Mouse (Mus musculus): Measurements from ENCODE around the gene Tbc1d10b. TPM values are rescaled to one million over a fixed set of nuclear protein-coding genes. Genes with fewer than 3 reads are reported as not detected.
"Not testable (repeated sequence)": the region's sequence is repeated elsewhere in the genome, so short reads cannot be mapped to it uniquely, and the experiment has no call there.

Tbc1d10b gene
- polyA plus RNA-seq, 1 experiment from 2014 or later = 27.3 TPM

- no peak overlapping the region for H3K4me3 ChIP-seq
- no peaks in the 10 kb centered on the region for H3K9me3 ChIP-seq
- 0 out of 2 replicates have a peak, but pooled peaks cover 2% of the 10 kb centered on the region for H3K4me1 ChIP-seq
- H3K27ac ChIP-seq = no peak overlapping the region
- no peak for DNase-seq (ENCODE audit: extremely low spot score, low spot score)
- H3K27me3 ChIP-seq (ENCODE audit: poor library complexity, severe bottlenecking) = no peaks in the 10 kb centered on the region
- WGBS = 89% methylated on average over 17 of the region's 17 CpGs
- peaks cover 34% of the 10 kb centered on the region for H3K36me3 ChIP-seq (replicated peaks)
These were observed 19.7 kb downstream of the Tbc1d10b start for GRCm38 (mm10) chr7:127188305-127189276.

GRCm38 (mm10) chr7:127187351-127187750, 20.9 kb downstream of the Tbc1d10b start:
- H3K27me3 ChIP-seq (ENCODE audit: poor library complexity, severe bottlenecking) = no peaks in the 10 kb centered on the region
- H3K4me1 ChIP-seq = no peaks in the 10 kb centered on the region
- no peak for DNase-seq (ENCODE audit: extremely low spot score, low spot score)
- no peak overlapping the region for H3K4me3 ChIP-seq
- no peaks in the 10 kb centered on the region for H3K9me3 ChIP-seq
- peaks cover 21% of the 10 kb centered on the region for H3K36me3 ChIP-seq (replicated peaks)
- no peak overlapping the region for H3K27ac ChIP-seq
- WGBS = 72% methylated on average over 10 of the region's 10 CpGs

- no peak for DNase-seq (ENCODE audit: extremely low spot score, low spot score)
- Histone ChIP-seq H3K36me3 (replicated peaks) (peaks cover 4% of the 10 kb centered on the region), H3K27ac (no peak overlapping the region), H3K4me3 (no peak overlapping the region), H3K27me3 (ENCODE audit: poor library complexity, severe bottlenecking) (no peaks in the 10 kb centered on the region), H3K9me3 (no peaks in the 10 kb centered on the region), H3K4me1 (no peaks in the 10 kb centered on the region)
- 62% methylated on average over 3 of the region's 3 CpGs for WGBS
These were observed 22.7 kb downstream of the Tbc1d10b start for GRCm38 (mm10) chr7:127185601-127186000.

- no peak overlapping the region for H3K4me3 ChIP-seq
- no peak for DNase-seq (ENCODE audit: extremely low spot score, low spot score)
- H3K36me3 ChIP-seq (replicated peaks) = no peaks in the 10 kb centered on the region
- no peaks in the 10 kb centered on the region for H3K27me3 ChIP-seq (ENCODE audit: poor library complexity, severe bottlenecking)
- no peaks in the 10 kb centered on the region for H3K9me3 ChIP-seq
- H3K4me1 ChIP-seq = no peaks in the 10 kb centered on the region
- no peak overlapping the region for H3K27ac ChIP-seq
- WGBS = 50% methylated on average over 1 of the region's 1 CpGs
These were observed 23.5 kb downstream of the Tbc1d10b start for GRCm38 (mm10) chr7:127184720-127185119.

- Histone ChIP-seq H3K9me3 (no peaks in the 10 kb centered on the region), H3K36me3 (replicated peaks) (no peaks in the 10 kb centered on the region), H3K4me1 (no peaks in the 10 kb centered on the region), H3K4me3 (no peak overlapping the region), H3K27ac (no peak overlapping the region), H3K27me3 (ENCODE audit: poor library complexity, severe bottlenecking) (no peaks in the 10 kb centered on the region)
- WGBS = 83% methylated on average over 6 of the region's 6 CpGs
- DNase-seq (ENCODE audit: extremely low spot score, low spot score) = no peak
These were observed 24.4 kb downstream of the Tbc1d10b start for GRCm38 (mm10) chr7:127183828-127184227.

DNA sequence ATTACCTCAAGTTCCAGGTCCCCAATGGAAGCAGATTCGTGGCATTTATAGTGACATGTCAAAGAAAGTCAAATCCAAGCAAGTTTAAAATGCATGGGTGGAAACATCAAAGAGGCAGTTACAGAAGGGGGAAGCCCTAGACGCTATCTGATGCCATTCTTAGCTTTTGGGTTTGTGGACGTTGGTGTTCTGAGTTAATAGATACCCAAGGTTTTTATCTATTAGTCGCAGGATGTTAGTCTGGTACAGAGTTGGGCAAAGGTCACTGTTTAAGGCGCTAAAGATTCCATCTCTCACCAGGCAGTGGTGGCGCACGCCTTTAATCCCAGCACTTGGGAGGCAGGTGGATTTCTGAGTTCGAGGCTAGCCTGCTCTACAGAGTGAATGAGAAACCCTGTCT, 24.9 kb downstream of the Tbc1d10b start:
- Histone ChIP-seq H3K4me1 (no peaks in the 10 kb centered on the region), H3K4me3 (no peak overlapping the region), H3K36me3 (replicated peaks) (no peaks in the 10 kb centered on the region), H3K27ac (no peak overlapping the region), H3K27me3 (ENCODE audit: poor library complexity, severe bottlenecking) (no peaks in the 10 kb centered on the region), H3K9me3 (no peaks in the 10 kb centered on the region)
- 85% methylated on average over 8 of the region's 8 CpGs for WGBS
- no peak for DNase-seq (ENCODE audit: extremely low spot score, low spot score)

GRCm38 (mm10) chr7:127181724-127182123, 26.5 kb downstream of the Tbc1d10b start:
- 28% methylated on average over 3 of the region's 3 CpGs for WGBS
- DNase-seq (ENCODE audit: extremely low spot score, low spot score); H3K27ac ChIP-seq: not testable (repeated sequence)

DNA sequence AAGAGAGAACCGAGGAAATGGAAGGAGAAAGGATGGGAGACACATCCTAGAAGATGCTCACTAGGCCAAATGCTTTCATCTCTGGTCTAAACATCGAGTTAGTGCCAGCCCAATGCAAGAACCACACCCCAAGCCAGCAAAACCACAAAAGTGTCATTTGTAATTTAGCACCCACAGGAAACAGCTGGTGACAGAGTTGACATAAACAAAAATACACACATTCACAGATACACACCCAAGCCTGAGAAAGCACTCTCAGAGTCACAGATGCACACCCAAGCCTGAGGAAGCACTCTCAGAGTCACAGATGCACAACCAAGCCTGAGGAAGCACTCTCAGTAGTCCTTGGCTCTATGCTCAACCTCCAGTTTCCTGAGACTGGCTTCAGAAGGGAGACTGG, 27.5 kb downstream of the Tbc1d10b start:
- Histone ChIP-seq H3K9me3 (no peaks in the 10 kb centered on the region), H3K36me3 (replicated peaks) (no peaks in the 10 kb centered on the region), H3K4me1 (no peaks in the 10 kb centered on the region), H3K27ac (no peak overlapping the region), H3K4me3 (no peak overlapping the region), H3K27me3 (ENCODE audit: poor library complexity, severe bottlenecking) (no peaks in the 10 kb centered on the region)
- DNase-seq (ENCODE audit: extremely low spot score, low spot score) = no peak
- 81% methylated on average over 2 of the region's 2 CpGs for WGBS

More at GRCm38 (mm10) chr7:127181724-127182123, 26.5 kb downstream of the Tbc1d10b start:
- not testable (repeated sequence) for H3K9me3 ChIP-seq; H3K4me3 ChIP-seq; H3K27me3 ChIP-seq (ENCODE audit: poor library complexity, severe bottlenecking); H3K36me3 ChIP-seq (replicated peaks); H3K4me1 ChIP-seq

DNA sequence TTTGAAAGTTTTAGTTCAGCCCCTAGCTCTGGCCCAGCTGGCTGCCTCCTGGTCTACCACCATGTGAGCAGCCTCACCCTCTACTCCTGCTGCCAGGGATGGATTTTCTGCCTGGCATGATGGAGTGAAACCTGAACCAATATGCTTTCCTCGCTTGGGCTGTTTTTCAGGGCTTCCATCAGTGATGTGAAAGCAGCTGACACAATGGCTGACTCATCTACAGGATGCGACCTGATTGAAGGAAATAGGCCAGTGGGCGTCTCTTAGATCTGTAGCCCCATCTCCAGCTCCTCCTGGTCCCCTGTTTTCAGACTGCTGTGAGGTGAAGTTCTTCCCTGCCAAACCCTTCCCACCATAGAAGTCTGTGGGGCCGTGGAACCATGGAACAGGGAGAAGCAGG, 31.3 kb downstream of the Tbc1d10b start:
- no peaks in the 10 kb centered on the region for H3K4me1 ChIP-seq
- H3K9me3 ChIP-seq = no peaks in the 10 kb centered on the region
- no peak for DNase-seq (ENCODE audit: extremely low spot score, low spot score)
- H3K27ac ChIP-seq = no peak overlapping the region
- H3K36me3 ChIP-seq (replicated peaks) = no peaks in the 10 kb centered on the region
- 83% methylated on average over 4 of the region's 4 CpGs for WGBS
- no peak overlapping the region for H3K4me3 ChIP-seq
- H3K27me3 ChIP-seq (ENCODE audit: poor library complexity, severe bottlenecking) = no peaks in the 10 kb centered on the region

DNA sequence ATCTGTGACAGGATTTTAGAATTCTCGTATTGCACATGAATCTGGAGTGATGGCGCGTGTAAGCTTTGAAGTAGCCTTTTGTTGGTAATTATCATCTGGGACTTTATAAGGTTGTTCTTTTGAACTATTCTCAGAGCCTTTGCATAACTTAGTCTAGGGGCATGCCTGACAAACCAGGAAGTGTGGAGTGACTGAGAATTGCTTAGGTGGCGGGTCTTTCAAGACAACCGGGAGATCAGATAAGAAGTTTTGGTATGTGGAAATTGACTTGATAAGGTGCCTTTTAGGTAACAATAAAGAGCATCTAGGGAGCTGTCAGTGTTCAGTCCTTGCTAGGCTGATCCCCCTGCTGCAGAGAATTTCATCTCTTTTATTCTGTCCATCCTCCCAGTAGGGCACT, 41.8 kb downstream of the Tbc1d10b start:
- Histone ChIP-seq H3K36me3 (replicated peaks) (no peaks in the 10 kb centered on the region), H3K4me3 (no peak overlapping the region), H3K27ac (no peak overlapping the region), H3K4me1 (no peaks in the 10 kb centered on the region), H3K9me3 (no peaks in the 10 kb centered on the region), H3K27me3 (ENCODE audit: poor library complexity, severe bottlenecking) (no peaks in the 10 kb centered on the region)
- WGBS = 88% methylated on average over 5 of the region's 5 CpGs
- DNase-seq (ENCODE audit: extremely low spot score, low spot score) = no peak

- no peak for DNase-seq (ENCODE audit: extremely low spot score, low spot score)
- Histone ChIP-seq H3K27me3 (ENCODE audit: poor library complexity, severe bottlenecking) (no peaks in the 10 kb centered on the region), H3K36me3 (replicated peaks) (no peaks in the 10 kb centered on the region), H3K27ac (no peak overlapping the region), H3K4me3 (no peak overlapping the region), H3K9me3 (no peaks in the 10 kb centered on the region), H3K4me1 (no peaks in the 10 kb centered on the region)
- 89% methylated on average over 12 of the region's 12 CpGs for WGBS
These were observed 42.4 kb downstream of the Tbc1d10b start for GRCm38 (mm10) chr7:127165607-127166493.

- DNase-seq (ENCODE audit: extremely low spot score, low spot score) = no peak
- H3K4me3 ChIP-seq = no peak overlapping the region
- no peaks in the 10 kb centered on the region for H3K36me3 ChIP-seq (replicated peaks)
- 90% methylated on average over 4 of the region's 4 CpGs for WGBS
- H3K4me1 ChIP-seq = no peaks in the 10 kb centered on the region
- no peak overlapping the region for H3K27ac ChIP-seq
- no peaks in the 10 kb centered on the region for H3K27me3 ChIP-seq (ENCODE audit: poor library complexity, severe bottlenecking)
- no peaks in the 10 kb centered on the region for H3K9me3 ChIP-seq
These were observed 44.3 kb downstream of the Tbc1d10b start for GRCm38 (mm10) chr7:127164002-127164401.

DNA sequence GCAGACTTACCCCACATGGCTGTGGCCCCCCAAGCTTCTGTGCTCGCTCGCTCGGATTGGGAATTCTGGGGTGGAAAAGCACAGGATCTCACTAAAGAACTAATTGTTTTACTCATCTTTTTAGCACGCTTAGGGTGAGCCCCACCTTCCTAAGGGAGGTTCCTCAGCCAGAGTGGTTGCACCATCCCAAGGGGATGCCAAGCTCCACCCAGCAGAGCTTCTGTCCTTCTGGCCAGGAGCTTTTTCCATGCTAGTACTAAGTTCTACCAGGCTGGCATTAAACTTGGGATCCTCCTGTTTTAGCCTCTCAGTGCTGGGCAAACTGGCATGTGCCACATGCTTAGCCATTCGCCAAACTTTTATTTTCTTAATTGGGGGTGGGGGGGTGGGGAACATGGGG, 45.7 kb downstream of the Tbc1d10b start:
- H3K36me3 ChIP-seq (replicated peaks) = no peaks in the 10 kb centered on the region
- H3K4me3 ChIP-seq = no peak overlapping the region
- H3K4me1 ChIP-seq = peaks cover 7% of the 10 kb centered on the region
- no peaks in the 10 kb centered on the region for H3K9me3 ChIP-seq
- H3K27me3 ChIP-seq (ENCODE audit: poor library complexity, severe bottlenecking) = no peaks in the 10 kb centered on the region
- WGBS = 90% methylated on average over 5 of the region's 5 CpGs
- H3K27ac ChIP-seq = no peak overlapping the region
- DNase-seq (ENCODE audit: extremely low spot score, low spot score) = no peak

Measured in forebrain, embryonic 10.5 days (tissue).